Mouse (Mus musculus): Measurements from ENCODE around the gene Ptn. TPM values are rescaled to one million over a fixed set of nuclear protein-coding genes. Genes with fewer than 3 reads are reported as not detected.

The Ptn gene
- total RNA-seq, 2 experiments from 2014 or later = 51.2 to 60.1 TPM

- no peak for DNase-seq
- intact Hi-C loops (cut with DNase I) = loop anchor here (10.0 kb wide), 1 partner anchor 216 kb away; no protein-coding TSS in a partner anchor
These were observed 8.4 kb upstream of the Ptn start for GRCm38 (mm10) chr6:36818281-36819018.

DNA sequence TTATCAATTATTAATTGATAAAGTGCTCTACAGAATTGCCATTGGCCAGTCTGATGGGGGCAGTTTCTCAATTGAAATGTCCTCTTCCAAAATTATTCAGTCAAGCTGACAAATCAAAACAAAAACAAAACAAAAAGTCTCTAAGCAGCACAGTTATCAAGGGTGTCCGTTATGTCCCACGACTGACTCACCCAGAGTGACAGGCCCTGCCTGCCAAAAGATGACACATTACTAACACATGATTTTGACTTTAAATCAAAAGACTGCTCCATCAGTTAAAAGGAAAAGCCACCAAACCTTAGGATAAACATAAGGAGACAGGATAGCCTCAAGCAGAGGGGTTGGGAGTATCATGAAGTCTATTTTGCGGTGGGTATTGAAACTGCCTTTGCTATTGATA lies 6.6 kb upstream of the Ptn start:
- intact Hi-C loops (cut with DNase I) = loop anchor here (10.0 kb wide), 1 partner anchor 218 kb away; no protein-coding TSS in a partner anchor
- no peak for DNase-seq

- intact Hi-C loops (cut with DNase I) = loop anchor here (10.0 kb wide), 1 partner anchor 219 kb away; no protein-coding TSS in a partner anchor
- DNase-seq = no peak
These were observed 6.0 kb upstream of the Ptn start for GRCm38 (mm10) chr6:36815992-36816391.

GRCm38 (mm10) chr6:36812666-36813515 lies 2.9 kb upstream of the Ptn start:
- intact Hi-C loops (cut with DNase I) = loop anchor here (10.0 kb wide), 1 partner anchor 222 kb away; no protein-coding TSS in a partner anchor
- no peak for DNase-seq

GRCm38 (mm10) chr6:36810448-36810847 lies 428 bp upstream of the Ptn start:
- DNase-seq = peak in 1 of 2 experiments; percentile 15
- intact Hi-C loops (cut with DNase I) = loop anchor here (2.0 to 10.0 kb wide), 2 partner anchors 94 to 224 kb away; no protein-coding TSS in a partner anchor

GRCm38 (mm10) chr6:36809311-36809726 lies 701 bp downstream of the Ptn start:
- DNase-seq = peak in 1 of 2 experiments; percentile 27
- intact Hi-C loops (cut with DNase I) = no loop called here

GRCm38 (mm10) chr6:36808306-36809058 lies 1.5 kb downstream of the Ptn start:
- intact Hi-C loops (cut with DNase I) = no loop called here

GRCm38 (mm10) chr6:36806906-36807305 lies 3.1 kb downstream of the Ptn start:
- DNase-seq = no peak
- intact Hi-C loops (cut with DNase I) = no loop called here

More at GRCm38 (mm10) chr6:36808306-36809058, 1.5 kb downstream of the Ptn start:
- no peak for DNase-seq

- no peak for DNase-seq
- intact Hi-C loops (cut with DNase I) = no loop called here
These were observed 9.6 kb downstream of the Ptn start for GRCm38 (mm10) chr6:36800309-36800946.

DNA sequence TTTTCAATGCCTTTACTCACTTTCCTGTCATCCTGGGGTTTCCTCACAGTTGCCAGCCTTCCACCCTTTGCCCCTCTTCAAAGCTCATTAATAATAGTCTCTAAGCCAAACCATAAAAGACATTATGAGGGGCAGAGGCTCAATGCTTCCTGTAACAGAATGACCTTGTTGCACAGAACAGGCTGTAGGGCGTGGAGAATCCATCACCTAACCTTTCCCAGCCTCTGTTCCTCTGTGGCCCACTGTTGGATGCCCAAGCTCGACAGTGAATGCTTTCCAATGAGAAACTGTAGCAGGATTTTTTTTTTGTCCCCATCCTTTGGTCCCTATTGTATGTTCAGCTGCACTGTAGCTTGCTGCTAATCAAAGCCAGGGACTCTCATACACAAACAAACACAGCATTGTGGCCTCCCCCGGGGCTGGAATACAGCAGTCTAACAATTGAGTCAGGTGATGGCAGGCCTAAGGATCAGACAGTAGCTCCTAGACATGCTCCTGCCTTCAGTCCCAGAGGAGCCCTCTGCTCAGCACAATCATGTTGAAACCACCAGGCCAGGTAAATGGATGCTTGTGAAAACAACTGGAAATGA lies 12.9 kb downstream of the Ptn start:
- DNase-seq = no peak
- intact Hi-C loops (cut with DNase I) = no loop called here

DNA sequence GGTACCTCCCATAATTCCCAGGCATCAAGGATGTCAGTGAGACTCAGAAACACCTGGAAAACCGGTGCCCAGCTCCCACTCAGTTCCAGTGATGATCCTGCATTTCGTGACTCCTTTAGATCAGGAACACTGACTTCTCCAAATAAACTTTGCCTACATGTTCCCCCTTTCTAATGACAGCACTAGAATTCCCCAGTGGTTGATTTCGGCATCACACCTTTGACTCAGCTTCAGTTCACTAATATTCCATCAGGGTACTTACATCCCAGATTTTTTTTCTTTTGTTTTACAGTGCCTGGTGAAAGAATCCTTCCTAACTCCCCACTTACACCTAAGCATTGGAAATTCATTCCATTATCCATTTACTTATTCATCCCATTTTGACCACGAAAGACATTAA lies 15.5 kb downstream of the Ptn start:
- no peak for DNase-seq
- intact Hi-C loops (cut with DNase I) = no loop called here

DNA sequence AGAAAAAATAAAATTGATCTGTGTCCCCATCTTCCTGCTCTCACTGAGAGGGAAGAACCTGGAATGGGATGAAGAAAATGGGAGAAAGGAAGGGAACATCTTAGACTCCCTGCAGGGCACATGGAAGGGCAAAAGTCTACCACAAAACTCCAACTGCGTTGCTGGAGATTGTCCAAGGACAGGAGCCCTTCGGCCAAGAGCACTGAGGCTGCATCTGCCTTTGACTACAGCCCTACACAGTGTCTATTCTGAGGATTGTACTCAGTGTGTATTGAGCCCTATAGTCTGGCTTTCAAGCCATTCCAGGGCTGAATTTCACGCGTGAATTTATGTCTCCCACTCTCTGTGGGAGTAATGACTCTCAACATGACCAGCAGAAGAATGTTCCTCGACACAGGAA lies 16.2 kb downstream of the Ptn start:
- DNase-seq = peak in 1 of 2 experiments; percentile 29
- intact Hi-C loops (cut with DNase I) = no loop called here

DNA sequence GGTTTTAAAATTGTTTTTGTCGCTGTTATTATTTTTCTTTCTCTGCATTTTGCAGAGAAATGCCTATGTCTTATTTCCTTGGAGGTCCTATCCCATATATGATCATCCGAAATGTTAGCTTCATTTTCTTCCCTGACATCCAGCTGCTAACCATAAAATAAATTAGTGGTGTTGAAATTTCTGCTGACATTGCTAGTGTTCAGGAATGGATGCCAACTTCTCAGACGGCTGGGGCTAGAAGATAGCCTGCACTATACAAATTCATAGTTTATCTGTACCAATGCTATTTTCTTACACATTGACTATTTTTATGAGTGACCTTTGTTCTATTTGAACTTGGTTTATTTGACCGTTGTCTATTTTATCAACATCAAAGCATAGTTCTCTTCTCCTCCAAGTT lies 20.8 kb downstream of the Ptn start:
- intact Hi-C loops (cut with DNase I) = no loop called here
- peak in 1 of 2 experiments; percentile 18 for DNase-seq

DNA sequence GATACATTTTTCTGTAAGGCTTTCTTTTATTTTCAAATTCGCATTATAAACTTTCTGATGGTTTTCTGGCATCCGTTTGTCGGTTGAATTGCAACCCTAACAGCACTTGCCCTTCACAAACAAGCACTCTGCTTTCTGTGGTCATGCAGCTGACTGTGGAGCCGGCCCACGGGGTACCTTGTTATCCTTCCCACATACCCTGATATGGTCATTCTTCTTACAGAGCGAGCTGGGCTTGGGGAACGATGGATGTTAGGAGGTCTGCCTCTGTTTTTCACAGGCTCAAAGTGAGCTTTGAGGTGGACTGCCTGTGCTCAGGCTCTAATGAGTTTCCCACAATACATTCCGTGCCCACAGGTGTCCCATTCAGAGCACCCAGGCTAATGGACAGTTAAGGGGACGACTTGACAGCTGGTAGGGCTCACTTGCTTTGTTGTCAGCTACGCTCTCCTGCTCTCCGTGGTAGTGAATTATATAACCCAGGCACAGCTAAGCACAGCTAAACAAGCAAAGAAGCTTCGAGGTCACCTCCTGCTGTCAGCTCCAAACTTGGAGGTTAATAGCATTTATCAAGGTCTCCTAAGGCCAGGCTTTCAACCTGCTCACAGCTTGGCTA lies 21.3 kb downstream of the Ptn start:
- intact Hi-C loops (cut with DNase I) = no loop called here
- peak in 1 of 2 experiments; percentile 20 for DNase-seq

- intact Hi-C loops (cut with DNase I) = no loop called here
These were observed 25.3 kb downstream of the Ptn start for GRCm38 (mm10) chr6:36784682-36785208.

GRCm38 (mm10) chr6:36782481-36782880 lies 27.5 kb downstream of the Ptn start:
- DNase-seq = no peak
- intact Hi-C loops (cut with DNase I) = no loop called here

More at GRCm38 (mm10) chr6:36784682-36785208, 25.3 kb downstream of the Ptn start:
- DNase-seq = no peak

DNA sequence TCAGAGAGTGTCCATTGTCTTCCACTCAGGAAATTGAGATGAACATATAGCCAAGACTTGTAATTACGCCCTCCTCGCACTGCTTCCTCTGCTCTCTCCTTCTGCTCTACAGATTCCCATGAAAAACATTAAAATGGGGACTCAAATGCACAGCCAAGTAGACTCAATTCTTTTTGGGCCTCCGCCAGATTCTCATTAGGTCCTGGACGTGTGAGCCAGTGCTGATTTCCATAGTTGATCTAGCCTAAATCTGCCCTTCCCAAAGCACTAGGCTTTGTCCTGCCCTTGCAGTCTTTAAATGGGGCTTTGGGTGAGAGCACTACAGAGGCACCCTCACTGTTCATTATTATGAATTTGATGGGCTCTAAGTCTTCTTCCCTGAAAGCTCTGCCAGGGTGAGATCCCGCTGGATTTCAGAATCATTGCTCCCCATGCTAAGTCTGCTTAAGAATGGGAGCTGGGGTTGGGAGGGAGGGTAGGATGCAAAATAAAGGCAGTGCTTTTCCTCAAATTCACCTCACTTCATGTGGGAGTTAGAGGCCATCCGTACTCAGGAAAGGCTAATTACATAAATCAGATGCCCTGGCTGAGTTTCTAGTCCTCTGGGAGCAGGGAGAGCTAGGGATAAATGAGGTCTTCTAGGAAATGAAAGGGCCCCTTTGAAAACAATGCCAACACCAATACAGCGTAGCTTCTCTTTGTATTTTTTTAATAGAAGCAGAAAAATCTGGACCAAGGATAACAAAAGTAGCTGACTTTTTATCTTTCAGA lies 32.3 kb downstream of the Ptn start:
- DNase-seq = peak; percentile 32 to 40
- intact Hi-C loops (cut with DNase I) = no loop called here

DNA sequence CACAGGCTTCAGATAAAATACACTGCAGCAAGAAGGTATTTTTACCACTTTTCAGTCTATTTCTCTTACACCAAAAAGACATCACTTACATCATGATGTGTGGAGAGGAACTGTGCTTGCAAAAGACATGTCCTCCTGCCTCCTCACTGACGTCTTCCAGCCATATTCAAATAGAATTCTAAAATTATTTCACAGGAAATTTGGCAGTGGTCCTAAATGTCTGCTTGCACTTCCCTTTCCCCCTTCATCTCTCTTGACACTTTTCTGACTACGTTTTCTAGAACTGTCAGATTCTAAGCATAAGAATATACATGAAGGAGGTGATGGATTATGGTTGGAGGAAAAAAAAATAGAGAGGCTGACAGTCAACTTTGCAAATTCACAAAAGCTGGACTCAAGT lies 33.0 kb downstream of the Ptn start:
- DNase-seq = no peak
- intact Hi-C loops (cut with DNase I) = no loop called here

Data from heart, postnatal 10 days (tissue).